Mouse (Mus musculus) ES-E14 (cell line): ENCODE measurements around the gene Ccdc62.

Experiments
- CHD2 ChIP-seq: IDR thresholded peaks from 2 replicates; pipeline ENCODE4 v1.6.1; 2014; ENCODE audit warnings: mild to moderate bottlenecking, low read depth, low read length, inconsistent platforms
- HCFC1 ChIP-seq: IDR thresholded peaks from 2 replicates; pipeline ENCODE4 v1.6.1; 2012; ENCODE audit warnings: low read length, inconsistent platforms, borderline replicate concordance; ENCODE audit not compliant: insufficient read depth
- MAFK ChIP-seq: IDR thresholded peaks from 2 replicates; pipeline ENCODE4 v1.6.1; 2014; ENCODE audit warnings: mild to moderate bottlenecking, low read depth, low read length, inconsistent platforms; ENCODE audit not compliant: insufficient read depth
- ZC3H11A ChIP-seq: IDR thresholded peaks from 2 replicates; pipeline ENCODE4 v1.6.1; 2012; ENCODE audit warnings: low read depth, mild to moderate bottlenecking, inconsistent platforms, low read length, borderline replicate concordance
- ZNF384 ChIP-seq: IDR thresholded peaks from 2 replicates; pipeline ENCODE4 v1.6.1; 2012; ENCODE audit warnings: low read depth, low read length, inconsistent platforms

DNA sequence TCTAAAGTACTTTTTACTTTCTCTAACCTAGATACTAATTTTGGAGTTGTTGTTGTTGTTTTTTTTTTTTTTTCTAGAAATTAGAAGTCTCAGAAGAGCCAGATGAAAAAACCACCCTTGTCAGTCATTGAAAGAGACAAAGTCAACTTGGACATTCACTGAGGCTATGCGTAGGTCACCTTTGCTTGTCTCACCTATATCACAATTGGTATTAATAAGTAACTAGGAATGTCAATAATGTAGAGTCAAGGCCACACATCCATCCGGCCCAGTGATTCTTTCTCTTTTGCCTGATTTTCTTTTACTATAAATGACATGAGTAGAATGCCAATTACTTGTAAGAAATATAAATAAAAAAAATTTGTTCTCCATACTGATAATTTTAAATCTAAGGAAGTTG lies 36.3 kb downstream of the Ccdc62 start:
- TF ChIP-seq ZNF384 (no peak), CHD2 (no peak), MAFK (no peak), HCFC1 (no peak), ZC3H11A (no peak)
